Mouse (Mus musculus): Measurements from ENCODE around the gene Nlrp4e.
"Not testable (repeated sequence)": the region's sequence is repeated elsewhere in the genome, so short reads cannot be mapped to it uniquely, and the experiment has no call there.

Gene Nlrp4e

GRCm38 (mm10) chr7:23300892-23301291 lies at the start of gene Nlrp4e:
TSS of gene Nlrp4e (plus strand) at chr7:23301192.
- not testable (repeated sequence) for DNase-seq

GRCm38 (mm10) chr7:23251582-23251981 lies 49.4 kb upstream of the Nlrp4e start, which contains the start of gene Vmn1r166:
TSS of gene Vmn1r166 (minus strand) at chr7:23251682.
- DNase-seq: not testable (repeated sequence)

- DNase-seq: not testable (repeated sequence)
These were observed 22.2 kb upstream of the Nlrp4e start, which contains the start of gene Gm6902 for GRCm38 (mm10) chr7:23278800-23279199. TSS of gene Gm6902 (minus strand) at chr7:23278900.

- DNase-seq: not testable (repeated sequence)
These were observed 57.3 kb downstream of the Nlrp4e start for GRCm38 (mm10) chr7:23358311-23358710.

GRCm38 (mm10) chr7:23385589-23385988 lies 84.6 kb downstream of the Nlrp4e start, which contains the start of gene Nlrp5:
TSS of gene Nlrp5 (plus strand) at chr7:23385889.
- DNase-seq: no peak

Measured in cerebellum, adult 11 months (tissue).